Mouse (Mus musculus) midbrain, postnatal 0 days (tissue): Measurements from ENCODE around the gene Fez1. TPM values are rescaled to one million over a fixed set of nuclear protein-coding genes. Genes with fewer than 3 reads are reported as not detected.

Source experiments
- ATAC-seq: fragments of 200-750 bp; cut with Nextera tagmentation; 2 replicates; pipeline ENCODE4 v1.8.0; 2017; ENCODE audit warnings: moderate number of reproducible peaks, mild to moderate bottlenecking, moderate TSS enrichment, moderate library complexity; ENCODE audit not compliant: low FRiP score
- DNase-seq: peaks from one replicate; pipeline ENCODE4 v3.0.0-alpha.2; 2015; ENCODE audit warnings: low spot score
- H3K27ac ChIP-seq: fragments of 300-500 bp; sonication (generic); 2 replicates; pipeline ENCODE4 v1.5.1; 2014; ENCODE audit warnings: low read depth, mild to moderate bottlenecking, low read length, mixed read lengths
- H3K27me3 ChIP-seq: fragments of 300-500 bp; sonication (generic); 2 replicates; pipeline ENCODE4 v1.6.1; 2014; ENCODE audit warnings: low read length, control low read depth, mixed read lengths; ENCODE audit not compliant: insufficient read depth
- H3K36me3 ChIP-seq: fragments of 300-500 bp; sonication (generic); 2 replicates; pipeline ENCODE4 v1.6.1; 2014; ENCODE audit warnings: low read length, control low read depth, mixed read lengths; ENCODE audit not compliant: insufficient read depth
- H3K4me1 ChIP-seq: fragments of 300-500 bp; sonication (generic); 2 replicates; pipeline ENCODE4 v1.6.1; 2014; ENCODE audit warnings: mild to moderate bottlenecking, control low read depth, antibody characterized with exemption, low read length, mixed read lengths; ENCODE audit not compliant: insufficient read depth
- H3K4me2 ChIP-seq: fragments of 300-500 bp; sonication (generic); 2 replicates; pipeline ENCODE4 v1.6.1; 2014; ENCODE audit warnings: low read depth, mild to moderate bottlenecking, low read length, mixed read lengths; ENCODE audit not compliant: poor library complexity, severe bottlenecking
- H3K4me3 ChIP-seq: fragments of 300-500 bp; sonication (generic); 2 replicates; pipeline ENCODE4 v1.5.1; 2014; ENCODE audit warnings: low read depth, mild to moderate bottlenecking, low read length, moderate library complexity
- H3K9ac ChIP-seq: fragments of 300-500 bp; sonication (generic); replicated peaks from 2 replicates; pipeline ENCODE4 v1.6.1; 2014; ENCODE audit warnings: mild to moderate bottlenecking, low read length, moderate library complexity, mixed read lengths; ENCODE audit not compliant: poor library complexity, severe bottlenecking
- H3K9me3 ChIP-seq: fragments of 300-500 bp; sonication (generic); 2 replicates; pipeline ENCODE4 v1.6.1; 2016; ENCODE audit warnings: low read length, control low read depth
- CTCF ChIP-seq: IDR thresholded peaks from 2 replicates; pipeline ENCODE4 v1.5.1; 2016; ENCODE audit warnings: antibody characterized with exemption, mild to moderate bottlenecking
- WGBS: fragments of 180-500 bp; shearing (Covaris S2); extraction: QIAGEN DNeasy Blood & Tissue Kit; methylation state at CpG from one replicate; pipeline ENCODE4 v1.1.7; 2014; 5-methylcytosine and 5-hydroxymethylcytosine counted together
- polyA plus RNA-seq: library from polyadenylated mRNA; unstranded; fragments of >200 nt; fragmentation: Nextera tagmentation; extraction: Ambion mirVana; gene quantifications from 2 replicates; pipeline ENCODE4 v1.2.1, GENCODE M21; 2015
- total RNA-seq: library from RNA; depleted of rRNA; stranded (reverse); fragments of >200 nt; gene quantifications from 2 replicates; pipeline ENCODE4 v1.2.3, GENCODE M21; 2014

Fez1 gene
- total and polyA plus RNA-seq, 2 experiments from 2014 or later: 371 to 530 TPM

DNA sequence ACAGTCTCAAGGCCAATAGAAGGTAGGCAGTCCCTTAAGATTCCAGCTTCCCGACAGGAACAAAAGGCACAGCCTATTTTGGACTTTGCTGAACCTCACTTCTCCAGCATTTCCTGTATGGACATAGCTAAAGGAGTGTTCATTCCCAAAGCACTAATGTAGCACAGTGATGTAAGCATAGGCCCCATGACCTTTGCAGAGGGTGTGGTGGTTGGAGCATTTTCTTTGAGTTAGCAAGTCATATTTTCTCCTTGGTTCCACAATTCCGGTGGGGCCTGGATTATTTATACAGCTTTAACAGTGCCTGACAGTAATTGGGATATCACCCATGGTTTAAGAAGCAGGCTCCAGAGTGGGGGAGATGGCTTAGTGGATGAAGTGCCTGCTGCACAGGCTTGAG lies 27.0 kb downstream of the Fez1 start:
- no peak overlapping the region for H3K9ac ChIP-seq
- no peak for DNase-seq
- H3K4me3 ChIP-seq: no peak overlapping the region
- no peaks in the 10 kb centered on the region for H3K27me3 ChIP-seq
- TF ChIP-seq CTCF: no peak
- no peak for ATAC-seq
- H3K4me1 ChIP-seq: no peaks in the 10 kb centered on the region
- H3K27ac ChIP-seq: no peak overlapping the region
- 77% methylated on average over 2 of the region's 2 CpGs for WGBS
- peaks cover 61% of the 10 kb centered on the region for H3K36me3 ChIP-seq
- no peaks in the 10 kb centered on the region for H3K9me3 ChIP-seq
- H3K4me2 ChIP-seq: no peak overlapping the region

GRCm38 (mm10) chr9:36850091-36850490 lies 28.4 kb downstream of the Fez1 start:
- TF ChIP-seq CTCF: no peak

DNA sequence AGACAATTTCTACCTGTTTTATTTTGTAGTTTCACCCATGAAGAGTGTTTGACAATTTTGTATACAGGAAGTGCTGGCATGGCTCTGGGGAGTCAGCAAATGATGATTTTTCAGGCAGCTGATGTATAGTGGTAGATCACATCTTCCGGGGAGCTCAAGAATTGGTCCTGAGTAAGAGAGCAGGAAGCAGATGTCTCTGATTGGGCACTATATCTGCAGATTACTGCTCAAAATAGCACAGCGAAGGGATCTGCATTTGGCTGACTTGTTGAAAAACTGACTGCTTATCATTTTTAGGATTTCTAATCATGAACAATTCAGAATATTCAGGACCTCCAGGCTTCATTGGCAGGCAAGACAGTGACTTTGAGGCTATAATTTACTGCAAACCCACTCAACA lies 30.5 kb downstream of the Fez1 start:
- no peak overlapping the region for H3K27ac ChIP-seq
- no peak for TF ChIP-seq CTCF
- no peaks in the 10 kb centered on the region for H3K4me1 ChIP-seq
- H3K4me3 ChIP-seq: no peak overlapping the region
- H3K9ac ChIP-seq: no peak overlapping the region
- no peak for DNase-seq
- ATAC-seq: no peak
- H3K9me3 ChIP-seq: no peaks in the 10 kb centered on the region
- H3K4me2 ChIP-seq: no peak overlapping the region
- no peaks in the 10 kb centered on the region for H3K27me3 ChIP-seq
- 93% methylated on average over 2 of the region's 2 CpGs for WGBS
- peaks cover 44% of the 10 kb centered on the region for H3K36me3 ChIP-seq

More at GRCm38 (mm10) chr9:36850091-36850490, 28.4 kb downstream of the Fez1 start:
- ATAC-seq (no peak), DNase-seq (no peak)
- H3K9me3 ChIP-seq: no peaks in the 10 kb centered on the region
- WGBS: 68% methylated on average over 1 of the region's 1 CpGs
- no peaks in the 10 kb centered on the region for H3K4me1 ChIP-seq
- H3K4me2 ChIP-seq: no peak overlapping the region
- no peak overlapping the region for H3K4me3 ChIP-seq
- H3K27ac ChIP-seq: no peak overlapping the region; the same call in 1 of the 2 replicates
- H3K9ac ChIP-seq: no peak overlapping the region
- peaks cover 52% of the 10 kb centered on the region for H3K36me3 ChIP-seq
- H3K27me3 ChIP-seq: no peaks in the 10 kb centered on the region

DNA sequence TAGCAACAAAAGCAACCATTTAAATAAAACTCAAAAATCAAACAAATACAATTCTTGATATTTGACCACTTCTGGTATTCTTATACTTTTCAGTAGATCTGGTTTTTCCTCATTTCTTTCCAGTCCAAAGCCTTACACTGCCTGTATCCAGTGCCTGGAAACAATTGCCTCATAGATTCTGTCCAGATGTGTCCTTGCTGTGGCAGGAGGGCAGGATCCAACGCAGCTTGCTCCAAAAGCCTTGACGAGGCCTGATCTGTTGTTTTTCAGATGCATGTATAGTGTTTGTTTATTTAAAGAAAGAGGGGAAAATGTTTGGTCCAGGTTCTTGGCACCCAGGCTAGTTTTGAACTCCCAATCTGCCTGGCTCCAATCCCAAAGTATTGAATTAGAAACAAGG lies 34.7 kb downstream of the Fez1 start:
- TF ChIP-seq CTCF: no peak
- no peak for ATAC-seq
- peaks cover 24% of the 10 kb centered on the region for H3K36me3 ChIP-seq

DNA sequence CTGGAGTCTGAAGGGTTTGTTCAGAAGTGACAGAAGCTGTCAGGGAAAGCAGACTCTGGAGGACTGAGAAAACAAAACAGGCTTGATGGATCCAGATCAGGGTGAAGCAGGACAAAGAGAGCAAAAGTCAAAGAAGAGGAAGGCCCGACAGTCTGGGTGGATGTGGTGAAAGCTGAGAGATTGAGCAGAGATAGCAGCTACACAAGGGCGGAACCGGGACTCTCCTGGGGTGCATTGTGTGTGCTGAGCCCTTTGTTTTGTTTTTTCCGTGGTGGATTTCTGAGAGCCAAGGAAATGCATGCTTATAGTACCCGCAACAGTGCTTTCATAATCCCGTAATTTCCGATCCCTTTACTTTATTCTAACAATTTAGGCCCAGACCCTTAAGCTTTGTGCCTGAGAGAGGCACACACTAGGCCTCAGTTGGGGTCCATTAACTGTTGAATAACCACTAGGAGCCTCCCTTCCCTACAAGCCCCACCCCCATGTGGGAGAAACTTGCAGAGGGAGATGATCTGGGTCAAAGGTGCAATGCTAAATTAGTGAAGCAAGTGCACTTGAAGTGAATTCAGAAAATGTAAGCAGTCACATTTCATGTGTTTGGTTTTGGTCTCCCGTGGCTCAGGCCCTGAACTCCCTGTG lies 35.9 kb downstream of the Fez1 start:
- TF ChIP-seq CTCF: no peak
- WGBS: 8% methylated on average over 8 of the region's 8 CpGs
- Histone ChIP-seq H3K27ac (no peak overlapping the region), H3K27me3 (no peaks in the 10 kb centered on the region), H3K4me1 (no peaks in the 10 kb centered on the region), H3K9ac (no peak overlapping the region), H3K4me3 (no peak overlapping the region), H3K36me3 (peaks cover 31% of the 10 kb centered on the region), H3K4me2 (no peak overlapping the region), H3K9me3 (no peaks in the 10 kb centered on the region)
- DNase-seq (no peak), ATAC-seq (no peak)

More for the DNA sequence above, 34.7 kb downstream of the Fez1 start:
- WGBS: 73% methylated on average over 2 of the region's 2 CpGs
- Histone ChIP-seq H3K9me3 (no peaks in the 10 kb centered on the region), H3K4me2 (no peak overlapping the region), H3K4me3 (no peak overlapping the region), H3K9ac (no peak overlapping the region), H3K27me3 (no peaks in the 10 kb centered on the region), H3K4me1 (no peaks in the 10 kb centered on the region), H3K27ac (no peak overlapping the region)
- DNase-seq: no peak

- H3K9me3 ChIP-seq: no peaks in the 10 kb centered on the region
- DNase-seq: peak; percentile 82
- 18% methylated on average over 4 of the region's 4 CpGs for WGBS
- peaks cover 33% of the 10 kb centered on the region for H3K36me3 ChIP-seq
- no peak for ATAC-seq
- no peak overlapping the region for H3K27ac ChIP-seq
- H3K4me1 ChIP-seq: no peaks in the 10 kb centered on the region
- H3K27me3 ChIP-seq: no peaks in the 10 kb centered on the region
- no peak overlapping the region for H3K4me2 ChIP-seq
- peak; percentile 5; the same call in 1 of the 2 replicates for TF ChIP-seq CTCF
- H3K4me3 ChIP-seq: no peak overlapping the region
- H3K9ac ChIP-seq: no peak overlapping the region
Observed at GRCm38 (mm10) chr9:36858677-36859076, 37.0 kb downstream of the Fez1 start.
